Mouse (Mus musculus): ENCODE measurements around the gene G6pc3. TPM values are rescaled to one million over a fixed set of nuclear protein-coding genes. Genes with fewer than 3 reads are reported as not detected.

G6pc3 gene
- 21.5 and 26.2 TPM in 2 replicates for polyA plus RNA-seq (2015; fragmentation: Nextera tagmentation; extraction: Ambion mirVana)

- Histone ChIP-seq H3K4me2 (ENCODE audit: low read length) (peak within 1 kb of the TSS; percentile 89), H3K27ac (ENCODE audit: low read length) (peak within 1 kb of the TSS; percentile 59), H3K4me1 (replicated peaks; ENCODE audit: control insufficient read depth, insufficient read depth, low read length) (peaks cover 15% of the 10 kb centered on the region), H3K9me3 (ENCODE audit: control insufficient read depth, low read length) (no peaks in the 10 kb centered on the region), H3K9ac (replicated peaks; ENCODE audit: low read depth, low read length) (peak within 1 kb of the TSS; percentile 73), H3K36me3 (ENCODE audit: control insufficient read depth, insufficient read depth) (peaks cover 4% of the 10 kb centered on the region), H3K27me3 (replicated peaks; ENCODE audit: control insufficient read depth, insufficient read depth, low read length) (no peaks in the 10 kb centered on the region), H3K4me3 (replicated peaks; ENCODE audit: low read length) (peak within 1 kb of the TSS; percentile 55)
- 2% methylated on average over 50 of the region's 50 CpGs for WGBS
- peak; percentile 82 for ATAC-seq
These were observed at the start of gene G6pc3 for GRCm38 (mm10) chr11:102189461-102190436. G6pc3 (plus strand) TSS chr11:102189620.

DNA sequence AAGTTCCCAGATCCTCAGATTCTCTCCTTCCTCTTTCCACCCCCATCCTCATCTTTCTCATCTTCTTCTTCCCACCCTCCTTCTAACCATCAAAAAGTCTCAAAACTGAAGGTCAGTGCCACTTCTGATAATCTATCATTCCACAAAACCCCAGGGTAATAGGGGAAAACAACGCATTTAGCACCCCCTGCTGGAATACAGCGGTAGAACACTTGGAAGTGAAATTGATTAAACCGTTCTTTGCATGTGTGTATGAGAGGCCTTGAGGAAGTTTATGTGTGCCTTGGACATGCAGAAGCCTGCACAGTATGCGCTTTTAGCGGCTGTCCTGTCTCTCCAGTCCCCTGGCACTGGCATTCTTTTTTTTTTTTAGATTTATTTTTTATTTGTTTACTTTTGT, 48.9 kb upstream of the G6pc3 start:
- Histone ChIP-seq H3K36me3 (ENCODE audit: control insufficient read depth, insufficient read depth) (no peaks in the 10 kb centered on the region), H3K9me3 (ENCODE audit: control insufficient read depth, low read length) (no peaks in the 10 kb centered on the region), H3K4me2 (ENCODE audit: low read length) (no peak overlapping the region), H3K27ac (ENCODE audit: low read length) (no peak overlapping the region), H3K9ac (replicated peaks; ENCODE audit: low read depth, low read length) (no peak overlapping the region), H3K27me3 (replicated peaks; ENCODE audit: control insufficient read depth, insufficient read depth, low read length) (peaks cover 25% of the 10 kb centered on the region), H3K4me3 (replicated peaks; ENCODE audit: low read length) (no peak overlapping the region), H3K4me1 (replicated peaks; ENCODE audit: control insufficient read depth, insufficient read depth, low read length) (peaks cover 5% of the 10 kb centered on the region)
- ATAC-seq: no peak
- WGBS: 2% methylated on average over 5 of the region's 5 CpGs

DNA sequence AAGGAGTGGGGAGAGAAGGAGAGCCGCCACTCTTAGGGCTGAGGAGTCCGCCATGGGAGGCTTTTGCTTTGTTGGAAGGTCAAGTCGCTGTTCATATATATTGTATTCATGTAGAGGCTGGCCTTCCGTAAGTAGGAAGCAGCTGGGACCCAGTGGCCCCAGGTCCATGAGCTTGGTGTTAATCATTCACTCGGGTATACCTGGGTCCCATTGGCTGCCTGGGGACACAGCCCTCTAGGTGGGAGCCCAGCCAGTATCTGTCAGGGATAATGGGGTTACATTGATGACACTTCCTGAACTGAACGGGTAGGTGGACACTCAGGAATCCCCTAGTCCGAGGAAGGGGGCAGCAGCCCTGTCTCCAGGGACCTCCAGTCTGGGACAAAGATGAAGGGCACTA, 47.1 kb upstream of the G6pc3 start:
- Histone ChIP-seq H3K27ac (ENCODE audit: low read length) (no peak overlapping the region), H3K4me1 (replicated peaks; ENCODE audit: control insufficient read depth, insufficient read depth, low read length) (peaks cover 14% of the 10 kb centered on the region), H3K9ac (replicated peaks; ENCODE audit: low read depth, low read length) (no peak overlapping the region), H3K9me3 (ENCODE audit: control insufficient read depth, low read length) (no peaks in the 10 kb centered on the region), H3K4me2 (ENCODE audit: low read length) (no peak overlapping the region), H3K4me3 (replicated peaks; ENCODE audit: low read length) (no peak overlapping the region), H3K27me3 (replicated peaks; ENCODE audit: control insufficient read depth, insufficient read depth, low read length) (peaks cover 42% of the 10 kb centered on the region), H3K36me3 (ENCODE audit: control insufficient read depth, insufficient read depth) (no peaks in the 10 kb centered on the region)
- ATAC-seq: no peak
- 69% methylated on average over 7 of the region's 7 CpGs for WGBS

DNA sequence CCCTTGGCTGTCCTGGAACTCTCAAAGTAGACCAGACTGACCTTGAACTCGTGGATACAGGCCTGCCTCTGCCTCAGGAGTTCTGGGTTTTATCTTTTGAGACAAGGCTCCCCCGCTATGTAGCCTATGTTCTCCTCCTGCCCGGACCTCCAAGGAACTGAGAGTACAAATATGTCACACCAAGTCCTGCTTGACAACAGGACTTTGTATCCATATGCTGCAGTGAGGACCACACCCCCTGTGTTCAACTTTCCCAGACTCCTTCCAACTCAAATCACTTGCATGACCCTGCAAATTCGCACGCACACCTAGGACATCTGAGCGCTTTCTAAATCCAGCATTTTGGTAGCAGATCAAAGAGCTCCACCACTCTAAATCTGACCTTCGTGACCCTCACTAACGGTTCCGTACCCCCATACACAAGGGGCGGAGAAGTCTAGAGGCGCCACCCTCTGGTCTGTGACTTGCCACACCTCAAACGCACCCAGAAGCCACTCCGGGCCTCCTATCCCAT, 44.4 kb upstream of the G6pc3 start:
- peak overlapping the region; percentile 27; the same call in 1 of the 2 replicates for H3K4me2 ChIP-seq (ENCODE audit: low read length)
- H3K36me3 ChIP-seq (ENCODE audit: control insufficient read depth, insufficient read depth): no peaks in the 10 kb centered on the region
- H3K27me3 ChIP-seq (replicated peaks; ENCODE audit: control insufficient read depth, insufficient read depth, low read length): peaks cover 60% of the 10 kb centered on the region
- H3K9ac ChIP-seq (replicated peaks; ENCODE audit: low read depth, low read length): no peak overlapping the region
- no peak for ATAC-seq
- 0 out of 2 replicates have a peak overlapping the region, but pooled peaks have one; percentile 23 for H3K4me3 ChIP-seq (replicated peaks; ENCODE audit: low read length)
- 21% methylated on average over 13 of the region's 13 CpGs for WGBS
- no peaks in the 10 kb centered on the region for H3K9me3 ChIP-seq (ENCODE audit: control insufficient read depth, low read length)
- no peak overlapping the region for H3K27ac ChIP-seq (ENCODE audit: low read length)
- peaks cover 12% of the 10 kb centered on the region for H3K4me1 ChIP-seq (replicated peaks; ENCODE audit: control insufficient read depth, insufficient read depth, low read length)

GRCm38 (mm10) chr11:102145471-102146001, 43.9 kb upstream of the G6pc3 start, which contains the start of gene Nags:
Nags (plus strand) TSS chr11:102145513.
- WGBS: 2% methylated on average over 47 of the region's 50 CpGs
- H3K27ac ChIP-seq (ENCODE audit: low read length): no peak within 1 kb of the TSS
- H3K36me3 ChIP-seq (ENCODE audit: control insufficient read depth, insufficient read depth): no peaks in the 10 kb centered on the region
- ATAC-seq: no peak
- no peak within 1 kb of the TSS for H3K9ac ChIP-seq (replicated peaks; ENCODE audit: low read depth, low read length)
- H3K4me1 ChIP-seq (replicated peaks; ENCODE audit: control insufficient read depth, insufficient read depth, low read length): peaks cover 12% of the 10 kb centered on the region
- H3K27me3 ChIP-seq (replicated peaks; ENCODE audit: control insufficient read depth, insufficient read depth, low read length): peaks cover 60% of the 10 kb centered on the region
- peak within 1 kb of the TSS; percentile 23; the same call in 1 of the 2 replicates for H3K4me3 ChIP-seq (replicated peaks; ENCODE audit: low read length)
- H3K4me2 ChIP-seq (ENCODE audit: low read length): peak within 1 kb of the TSS; percentile 27
- H3K9me3 ChIP-seq (ENCODE audit: control insufficient read depth, low read length): no peaks in the 10 kb centered on the region

GRCm38 (mm10) chr11:102146005-102146404, 43.4 kb upstream of the G6pc3 start:
- no peaks in the 10 kb centered on the region for H3K36me3 ChIP-seq (ENCODE audit: control insufficient read depth, insufficient read depth)
- H3K4me1 ChIP-seq (replicated peaks; ENCODE audit: control insufficient read depth, insufficient read depth, low read length): peaks cover 12% of the 10 kb centered on the region
- H3K27me3 ChIP-seq (replicated peaks; ENCODE audit: control insufficient read depth, insufficient read depth, low read length): peaks cover 60% of the 10 kb centered on the region
- no peak overlapping the region for H3K4me3 ChIP-seq (replicated peaks; ENCODE audit: low read length)
- no peak overlapping the region for H3K9ac ChIP-seq (replicated peaks; ENCODE audit: low read depth, low read length)
- H3K4me2 ChIP-seq (ENCODE audit: low read length): no peak overlapping the region
- WGBS: 7% methylated on average over 16 of the region's 16 CpGs
- H3K27ac ChIP-seq (ENCODE audit: low read length): no peak overlapping the region
- no peak for ATAC-seq
- H3K9me3 ChIP-seq (ENCODE audit: control insufficient read depth, low read length): no peaks in the 10 kb centered on the region

DNA sequence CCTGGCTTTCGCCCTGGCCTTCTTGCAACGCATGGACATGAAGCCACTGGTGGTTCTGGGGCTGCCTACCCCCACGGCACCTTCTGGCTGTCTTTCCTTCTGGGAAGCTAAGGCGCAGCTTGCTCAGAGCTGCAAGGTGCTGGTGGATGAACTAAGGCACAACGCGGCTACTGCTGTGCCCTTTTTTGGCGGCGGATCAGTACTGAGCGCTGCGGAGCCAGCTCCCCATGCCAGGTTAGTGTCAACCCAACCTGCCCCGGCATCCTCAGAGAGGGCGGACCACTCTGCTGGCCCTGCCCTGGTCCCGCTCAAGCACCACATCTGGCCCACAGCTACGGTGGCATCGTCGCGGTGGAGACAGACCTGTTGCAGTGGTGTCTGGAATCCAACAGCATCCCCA, 42.9 kb upstream of the G6pc3 start:
- peaks cover 12% of the 10 kb centered on the region for H3K4me1 ChIP-seq (replicated peaks; ENCODE audit: control insufficient read depth, insufficient read depth, low read length)
- H3K4me3 ChIP-seq (replicated peaks; ENCODE audit: low read length): no peak overlapping the region
- H3K36me3 ChIP-seq (ENCODE audit: control insufficient read depth, insufficient read depth): no peaks in the 10 kb centered on the region
- H3K4me2 ChIP-seq (ENCODE audit: low read length): no peak overlapping the region
- H3K27me3 ChIP-seq (replicated peaks; ENCODE audit: control insufficient read depth, insufficient read depth, low read length): peaks cover 60% of the 10 kb centered on the region
- 9% methylated on average over 17 of the region's 17 CpGs for WGBS
- H3K9me3 ChIP-seq (ENCODE audit: control insufficient read depth, low read length): no peaks in the 10 kb centered on the region
- no peak overlapping the region for H3K27ac ChIP-seq (ENCODE audit: low read length)
- ATAC-seq: no peak
- H3K9ac ChIP-seq (replicated peaks; ENCODE audit: low read depth, low read length): no peak overlapping the region

DNA sequence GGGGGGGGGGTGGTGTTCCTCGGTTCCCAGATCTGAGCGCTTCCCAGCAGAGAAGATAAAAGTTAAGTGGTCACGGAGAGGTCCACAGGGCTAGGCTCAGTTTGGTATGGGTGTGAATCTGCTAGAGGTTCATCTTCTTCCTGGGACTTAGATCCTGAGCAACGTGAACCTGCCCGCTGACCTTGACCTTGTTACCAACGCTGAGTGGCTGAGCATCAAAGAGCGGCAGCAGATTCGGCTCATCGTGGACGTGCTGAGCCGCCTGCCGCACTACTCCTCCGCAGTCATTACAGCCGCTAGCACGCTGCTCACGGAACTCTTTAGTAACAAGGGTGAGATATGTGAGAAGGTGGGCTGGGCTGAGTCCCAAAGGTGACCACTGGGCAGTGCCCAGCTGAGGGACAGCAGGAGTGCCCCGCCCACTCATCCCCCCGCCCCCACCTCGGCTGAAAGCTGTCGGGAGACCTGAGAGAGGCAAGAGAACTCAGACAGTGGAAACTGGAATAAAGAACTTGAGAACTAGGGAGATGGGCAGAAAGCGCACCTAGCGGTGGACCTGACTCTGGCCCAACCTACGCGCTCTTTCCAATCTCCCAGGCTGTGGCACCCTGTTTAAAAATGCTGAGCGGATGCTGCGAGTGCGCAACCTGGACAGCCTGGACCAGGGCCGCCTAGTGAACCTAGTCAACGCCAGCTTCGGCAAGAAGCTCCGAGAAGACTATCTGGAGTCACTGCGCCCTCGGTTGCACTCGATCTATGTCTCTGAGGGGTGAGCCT, 42.0 kb upstream of the G6pc3 start:
- no peak for ATAC-seq
- H3K4me3 ChIP-seq (replicated peaks; ENCODE audit: low read length): no peak overlapping the region
- H3K9ac ChIP-seq (replicated peaks; ENCODE audit: low read depth, low read length): no peak overlapping the region
- H3K4me1 ChIP-seq (replicated peaks; ENCODE audit: control insufficient read depth, insufficient read depth, low read length): peaks cover 12% of the 10 kb centered on the region
- no peak overlapping the region for H3K27ac ChIP-seq (ENCODE audit: low read length)
- no peaks in the 10 kb centered on the region for H3K36me3 ChIP-seq (ENCODE audit: control insufficient read depth, insufficient read depth)
- WGBS: 10% methylated on average over 34 of the region's 34 CpGs
- H3K9me3 ChIP-seq (ENCODE audit: control insufficient read depth, low read length): no peaks in the 10 kb centered on the region
- H3K4me2 ChIP-seq (ENCODE audit: low read length): no peak overlapping the region
- peaks cover 60% of the 10 kb centered on the region for H3K27me3 ChIP-seq (replicated peaks; ENCODE audit: control insufficient read depth, insufficient read depth, low read length)

Measured in forebrain, embryonic 16.5 days (tissue).